Mouse (Mus musculus) ovary, adult 10 weeks (tissue): ENCODE results near the gene Spen. TPM values are rescaled to one million over a fixed set of nuclear protein-coding genes. Genes with fewer than 3 reads are reported as not detected.

Source experiments
- polyA plus RNA-seq: library from polyadenylated mRNA; stranded (reverse); fragments of 350-450 nt; fragmentation: Illumina TruSeq; extraction: RNeasy Lipid Tissue Mini Kit (QIAGEN cat#74804); gene quantifications from one replicate; pipeline ENCODE4 v1.2.3, GENCODE M21; 2014

The Spen gene
- 10.1 TPM for polyA plus RNA-seq

DNA sequence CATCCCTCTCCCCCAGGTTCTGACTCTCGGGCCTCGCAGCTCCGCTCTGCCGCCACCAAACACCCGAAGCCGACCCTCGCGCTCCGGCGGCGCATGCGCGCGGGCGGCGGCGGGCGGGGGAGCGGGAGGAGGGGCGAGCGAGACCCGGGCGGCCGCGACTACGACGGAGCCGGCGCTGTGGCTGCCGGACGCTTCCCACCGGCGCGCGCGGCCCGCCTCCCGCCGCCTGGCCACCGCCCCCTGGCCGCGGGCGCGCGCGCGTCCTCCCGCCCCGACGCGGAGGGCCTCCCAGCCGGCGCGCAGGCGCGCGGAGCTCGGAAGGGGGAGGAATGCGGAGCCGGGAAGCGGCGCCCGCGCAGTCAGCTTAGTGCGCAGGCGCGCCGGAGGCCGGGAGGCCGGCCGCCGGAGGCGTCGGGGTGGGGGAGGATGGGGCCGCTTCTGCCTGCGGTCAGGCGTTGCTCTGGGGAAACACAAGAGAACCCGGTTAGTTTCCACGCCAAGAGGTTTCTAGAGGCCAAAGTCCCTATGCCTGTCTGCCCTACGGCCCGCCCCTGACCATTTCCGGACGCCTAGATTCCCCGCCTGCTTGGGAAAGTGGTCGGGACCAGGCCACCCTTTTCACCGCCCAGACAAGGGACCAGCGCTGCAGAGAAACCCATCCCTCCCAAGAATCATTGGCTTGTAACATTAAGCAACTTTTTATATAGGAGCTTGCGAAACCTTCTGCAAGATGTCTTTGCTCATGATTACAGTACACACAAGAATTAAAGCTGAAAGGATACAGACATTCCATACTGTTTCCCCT is at the start of gene Spen:
Gene Spen (minus strand): TSS at position 190 of the 805 bp plus-strand sequence.

GRCm38 (mm10) chr4:141444451-141445327 is 93.7 kb downstream of the Spen start, which contains the start of gene Zbtb17:
Zbtb17 (plus strand) TSS chr4:141444654.

GRCm38 (mm10) chr4:141435974-141436373 is 102.4 kb downstream of the Spen start, which contains the start of gene Srarp:
Srarp (minus strand) TSS chr4:141436105.

GRCm38 (mm10) chr4:141420192-141420829 is 118.1 kb downstream of the Spen start, which contains the start of gene Hspb7:
Hspb7 (plus strand) TSS chr4:141420779.

Other genes starting within 250 kb of the Spen start
- not detected for gene Epha2, start 237.4 kb downstream of the Spen start, polyA plus RNA-seq
- gene Fam131c, start 170.4 kb downstream of the Spen start, polyA plus RNA-seq, result not detected
- not detected for gene Clcnka, start 139.9 kb downstream of the Spen start, polyA plus RNA-seq
- gene Clcnkb, start 122.6 kb downstream of the Spen start, polyA plus RNA-seq, result not detected
- 0.57 TPM for gene Hspb7, start 117.8 kb downstream of the Spen start, polyA plus RNA-seq
- not detected for gene Srarp, start 102.5 kb downstream of the Spen start, polyA plus RNA-seq
- not detected for gene Zbtb17, start 93.9 kb downstream of the Spen start, polyA plus RNA-seq
- gene Fblim1, start 67.5 kb upstream of the Spen start, polyA plus RNA-seq, result 17.2 TPM
- gene Tmem82, start 80.0 kb upstream of the Spen start, polyA plus RNA-seq, result not detected
- gene Slc25a34, start 85.2 kb upstream of the Spen start, polyA plus RNA-seq, result not detected
- 1.4 TPM for gene Plekhm2, start 126.3 kb upstream of the Spen start, polyA plus RNA-seq
- not detected for gene Rsc1a1, start 147.0 kb upstream of the Spen start, polyA plus RNA-seq
- 42.6 TPM for gene Ddi2, start 184.8 kb upstream of the Spen start, polyA plus RNA-seq
- not detected for gene Agmat, start 208.1 kb upstream of the Spen start, polyA plus RNA-seq